Mouse (Mus musculus): Measurements from ENCODE around the gene Naa15.

Gene Naa15

DNA sequence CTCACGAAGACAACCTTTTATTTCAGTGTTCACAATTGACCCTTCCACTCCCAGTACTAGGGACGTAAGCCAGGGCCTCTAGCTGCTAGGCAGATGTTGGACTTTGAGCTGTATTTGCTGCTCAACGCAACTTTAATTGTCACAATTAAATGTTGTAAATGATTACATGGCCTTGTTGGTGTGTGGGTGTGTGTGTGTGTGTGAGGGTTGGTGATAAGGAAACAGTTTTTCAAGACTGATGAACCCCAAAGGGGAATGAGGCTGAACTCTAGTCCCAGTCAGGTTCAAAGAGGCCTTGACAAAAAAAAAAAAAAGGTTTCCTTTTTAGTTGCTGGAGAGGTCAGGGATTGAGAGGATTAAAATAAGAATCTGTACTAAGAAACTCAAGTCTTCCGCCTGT, 102.5 kb downstream of the Naa15 start:
- DNase-seq = no peak

- DNase-seq = no peak
Observed at GRCm38 (mm10) chr3:51517878-51518762, 103.2 kb downstream of the Naa15 start.

DNA sequence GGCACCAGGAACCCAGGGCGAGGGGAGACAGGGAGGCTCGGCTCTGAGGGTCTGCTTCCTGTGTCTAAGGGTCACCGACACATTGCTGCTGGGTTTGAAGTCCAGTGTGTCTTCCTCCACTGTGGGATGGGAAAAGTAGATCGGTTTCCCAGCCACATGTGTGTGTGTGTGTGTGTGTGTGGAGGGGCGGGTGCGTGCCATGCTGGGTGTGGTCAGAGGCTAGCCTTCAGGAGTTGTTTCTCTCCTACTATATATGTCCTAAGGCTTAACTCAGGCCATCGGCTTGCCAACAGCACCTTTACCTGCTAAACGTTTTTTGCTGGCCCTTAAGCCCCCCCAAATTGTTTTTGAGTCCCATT, 103.8 kb downstream of the Naa15 start:
- DNase-seq = no peak

DNA sequence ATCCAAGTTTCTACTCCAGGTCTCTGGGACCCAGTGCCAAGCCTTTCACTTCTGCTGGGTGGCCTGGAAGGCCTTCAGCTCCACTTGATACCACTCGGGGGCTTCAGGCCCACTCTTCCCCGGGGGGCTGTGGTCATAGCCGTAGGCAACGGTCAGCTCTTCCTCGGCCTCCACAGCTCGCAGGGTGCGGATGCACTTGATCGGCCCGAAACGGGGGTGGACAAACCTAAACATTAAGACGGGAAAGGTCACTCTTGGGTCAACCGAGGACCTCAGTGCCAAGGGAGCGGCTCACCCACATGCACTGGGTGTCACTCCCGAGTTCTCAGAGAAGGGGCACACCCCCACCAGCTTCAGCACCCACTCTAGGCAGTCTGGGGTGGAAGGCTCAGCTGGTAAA, 106.3 kb downstream of the Naa15 start:
- no peak for DNase-seq

GRCm38 (mm10) chr3:51525186-51525785, 110.3 kb downstream of the Naa15 start:
- DNase-seq = no peak

All from kidney, postnatal 25 days (tissue).